Mouse (Mus musculus): ENCODE measurements around the gene Gpr180.
A peak's percentile ranks its signal among the peaks of the same experiment; 100 is the strongest.
"Not testable (repeated sequence)": the region's sequence is repeated elsewhere in the genome, so short reads cannot be mapped to it uniquely, and the experiment has no call there.

Gpr180 gene

DNA sequence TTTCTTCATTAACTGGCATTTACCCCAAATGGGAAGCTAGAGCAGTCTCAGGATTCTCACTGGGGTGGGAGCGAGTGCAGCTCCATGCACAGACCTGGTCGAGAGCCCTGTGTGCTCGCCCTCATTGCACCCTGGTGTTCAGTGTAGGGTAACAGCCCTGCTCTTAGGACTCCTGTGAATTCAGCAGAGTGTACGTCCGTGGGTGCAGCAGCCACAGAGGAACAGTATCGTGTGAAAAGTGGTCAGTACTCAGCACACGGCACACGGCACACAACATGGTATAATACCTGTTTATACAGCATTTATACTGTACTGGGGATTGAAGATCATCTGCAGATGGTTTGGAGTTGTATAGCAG lies 15.3 kb downstream of the Gpr180 start:
- DNase-seq (ENCODE audit: low spot score): no peak

DNA sequence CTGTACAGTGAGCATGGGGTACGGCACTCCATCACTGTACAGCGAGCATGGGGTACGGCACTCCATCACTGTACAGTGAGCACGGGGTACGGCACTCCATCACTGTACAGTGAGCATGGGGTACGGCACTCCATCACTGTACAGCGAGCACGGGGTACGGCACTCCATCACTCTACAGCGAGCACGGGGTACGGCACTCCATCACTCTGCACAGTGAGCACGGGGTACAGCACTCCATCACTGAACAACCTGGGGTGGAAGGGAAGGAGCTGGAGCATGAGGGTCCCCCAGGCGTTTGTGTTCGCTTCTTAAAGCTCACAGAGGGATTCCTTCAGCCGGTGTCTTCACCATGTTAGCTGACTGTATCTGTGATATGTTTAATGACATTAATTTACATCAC lies 19.1 kb downstream of the Gpr180 start:
- not testable (repeated sequence) for DNase-seq (ENCODE audit: low spot score)

DNA sequence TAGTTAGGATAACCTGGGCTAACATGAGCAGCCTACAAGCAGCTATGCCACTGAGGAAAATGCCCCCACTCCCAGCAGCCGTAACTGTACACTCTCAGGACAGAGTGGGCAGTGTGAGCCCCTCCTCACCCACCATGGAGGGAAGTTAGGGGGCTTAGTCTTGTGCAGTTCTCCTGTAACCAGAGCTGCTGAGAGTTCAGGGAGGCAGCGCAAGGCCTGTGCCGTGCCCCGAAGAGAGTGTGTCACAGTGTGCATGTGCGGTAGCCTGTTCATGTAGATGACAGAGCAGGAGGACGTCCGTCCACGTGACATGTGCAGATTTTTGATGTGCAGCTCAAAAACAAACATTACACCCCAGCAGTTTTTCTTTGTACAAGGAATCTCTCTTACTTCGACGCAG lies 19.8 kb downstream of the Gpr180 start:
- no peak for DNase-seq (ENCODE audit: low spot score)

DNA sequence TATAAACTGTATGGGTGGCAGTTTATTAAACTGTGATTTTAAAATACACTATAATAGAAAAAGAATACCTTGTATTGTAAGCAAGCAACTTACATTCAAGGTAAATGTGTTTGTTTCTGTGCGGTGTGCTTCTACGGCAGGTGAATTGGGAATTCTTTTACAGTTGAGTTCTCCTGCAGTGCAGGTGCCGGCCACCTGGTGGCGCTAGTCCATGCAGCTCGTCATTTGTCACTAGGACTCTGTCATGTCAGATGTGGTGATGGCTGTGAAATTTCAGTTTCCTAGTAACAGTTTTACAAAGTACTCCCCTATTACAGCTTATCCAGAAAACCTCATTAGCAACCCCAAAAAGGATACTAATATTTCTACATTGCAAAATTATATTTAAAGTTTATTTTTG lies 20.2 kb downstream of the Gpr180 start:
- peak; percentile 47 for DNase-seq (ENCODE audit: low spot score)

DNA sequence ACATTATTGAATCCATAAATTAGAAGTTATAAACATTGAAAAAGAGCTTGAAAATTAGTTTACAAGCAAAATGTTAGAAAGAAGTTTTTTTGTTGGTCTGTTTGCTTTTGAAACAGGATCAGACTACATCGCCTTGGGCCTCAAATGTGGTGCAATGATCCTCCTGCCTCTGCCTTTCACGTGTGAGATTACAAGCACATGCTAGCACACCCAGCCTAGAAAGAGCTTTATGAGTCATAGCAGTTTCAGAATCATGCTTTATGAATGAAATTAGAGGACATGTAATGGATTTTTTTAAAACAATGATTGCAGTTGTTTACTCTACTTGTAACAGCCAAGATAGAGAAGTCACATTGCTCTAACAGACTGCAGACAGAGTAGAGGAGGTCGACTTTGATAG lies 24.8 kb downstream of the Gpr180 start:
- no peak for DNase-seq (ENCODE audit: low spot score)

DNA sequence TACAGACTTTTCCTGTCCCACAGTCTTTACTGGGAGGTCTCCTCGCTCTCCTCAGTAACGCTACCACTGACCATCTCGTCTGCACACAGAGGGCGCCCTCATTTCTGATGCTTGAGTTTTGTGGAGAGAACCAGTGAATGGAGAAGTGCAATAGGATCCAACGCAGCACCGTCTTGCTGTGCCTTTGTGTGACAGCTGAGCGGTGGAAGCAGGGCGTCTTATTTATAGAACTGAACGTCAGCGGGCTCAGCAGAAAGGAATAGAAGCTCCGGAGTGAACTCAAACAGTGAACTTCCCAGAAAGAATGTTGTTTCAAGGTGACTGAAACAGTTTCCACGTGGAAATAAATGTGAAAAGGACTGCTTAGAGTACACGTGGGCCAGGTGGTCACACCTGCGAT lies 25.7 kb downstream of the Gpr180 start:
- DNase-seq (ENCODE audit: low spot score): no peak

DNA sequence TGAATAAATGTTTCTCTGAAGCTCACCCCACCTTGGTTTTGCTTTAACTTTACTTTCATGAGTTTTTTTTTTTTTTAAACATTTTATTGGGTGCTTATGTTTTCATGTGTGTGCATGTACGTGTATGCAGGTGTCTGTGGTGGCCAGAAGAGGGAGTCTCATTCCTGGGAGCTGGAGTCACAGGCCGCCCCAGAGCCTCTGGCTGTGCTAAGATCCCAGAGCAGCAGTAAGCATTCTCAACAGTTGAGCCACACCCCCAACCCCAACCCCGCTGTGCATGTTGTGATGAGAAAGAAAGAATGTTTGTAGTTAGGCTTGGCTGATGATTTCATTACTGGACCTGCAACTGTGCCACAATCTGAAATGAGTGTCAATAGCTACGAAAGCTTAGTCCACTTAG lies 31.8 kb downstream of the Gpr180 start:
- no peak for DNase-seq (ENCODE audit: low spot score)

DNA sequence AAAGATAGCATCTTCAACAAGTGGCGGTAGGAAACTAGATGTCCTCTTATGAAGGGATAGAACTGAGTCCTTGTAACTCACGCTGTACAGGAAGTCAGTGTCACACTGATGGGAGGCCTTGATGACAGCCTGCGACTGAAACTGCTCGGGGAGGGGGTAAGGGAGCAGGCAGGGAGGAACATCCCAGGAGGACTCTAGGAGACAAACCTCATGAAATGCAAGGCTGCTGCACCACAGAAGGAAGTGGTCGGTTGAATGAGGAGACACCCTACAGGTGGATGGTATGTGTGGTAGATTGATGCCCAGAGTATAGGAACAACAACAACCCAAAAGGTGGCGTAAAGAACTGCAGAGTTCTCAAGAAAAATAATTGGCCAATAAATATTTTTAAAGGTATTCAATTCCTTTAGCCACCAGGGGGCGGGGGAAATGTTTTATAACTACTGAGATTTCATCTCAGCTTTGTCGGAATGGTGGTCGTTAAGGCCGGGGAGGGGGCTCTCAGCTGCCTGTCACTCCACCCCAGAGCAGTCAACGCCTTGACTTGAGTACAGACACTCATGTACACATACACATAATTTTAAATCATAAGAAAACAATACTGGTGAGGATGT lies 36.7 kb downstream of the Gpr180 start:
- no peak for DNase-seq (ENCODE audit: low spot score)

DNA sequence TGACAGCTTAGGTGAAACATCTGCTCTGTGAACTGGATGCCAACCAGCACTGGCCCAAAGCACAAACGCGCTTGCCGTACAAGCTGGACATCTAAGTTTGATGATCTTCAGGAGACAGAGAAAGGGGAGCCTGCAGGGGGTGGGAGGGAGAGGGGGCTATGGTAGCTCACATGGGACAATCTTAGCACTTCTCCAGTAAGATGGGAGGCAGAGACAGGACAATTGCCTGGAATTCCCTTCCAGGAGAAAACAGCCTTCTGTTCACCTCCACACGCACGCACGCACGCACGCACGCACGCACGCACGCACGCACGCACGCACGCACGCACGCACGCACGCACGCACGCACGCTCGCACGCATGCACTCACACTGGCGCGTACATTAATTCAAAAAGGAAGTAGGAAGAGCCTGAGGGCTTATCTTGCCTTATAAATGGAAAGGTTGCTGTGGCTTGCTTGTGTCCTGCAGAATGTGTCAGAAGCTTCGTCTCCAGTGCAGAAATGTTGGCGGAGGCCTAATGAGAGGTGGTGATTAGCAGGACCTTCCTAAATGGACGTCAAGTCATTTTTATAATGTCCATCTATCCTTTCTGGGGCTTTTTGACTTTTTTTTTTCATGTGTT lies 38.2 kb downstream of the Gpr180 start:
- DNase-seq (ENCODE audit: low spot score): no peak

DNA sequence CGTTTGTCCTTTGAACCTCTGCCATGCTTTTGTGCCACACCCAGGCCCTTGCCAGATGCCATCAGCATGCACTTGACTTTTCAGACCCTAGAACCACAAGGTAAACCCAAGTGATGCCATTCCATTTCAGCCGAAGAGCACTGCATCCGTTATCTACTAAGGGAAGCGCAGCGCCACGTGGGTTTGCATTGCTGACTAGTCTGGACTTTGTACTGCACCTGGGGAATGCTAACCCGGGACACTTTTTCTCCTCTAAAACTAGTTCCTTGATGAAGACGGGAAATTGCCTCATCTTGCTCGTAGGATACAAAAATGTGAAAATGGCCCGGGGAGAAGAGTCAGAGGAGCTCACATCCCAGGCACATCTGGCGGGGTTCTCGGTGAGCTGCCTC lies 38.7 kb downstream of the Gpr180 start:
- no peak for DNase-seq (ENCODE audit: low spot score)

DNA sequence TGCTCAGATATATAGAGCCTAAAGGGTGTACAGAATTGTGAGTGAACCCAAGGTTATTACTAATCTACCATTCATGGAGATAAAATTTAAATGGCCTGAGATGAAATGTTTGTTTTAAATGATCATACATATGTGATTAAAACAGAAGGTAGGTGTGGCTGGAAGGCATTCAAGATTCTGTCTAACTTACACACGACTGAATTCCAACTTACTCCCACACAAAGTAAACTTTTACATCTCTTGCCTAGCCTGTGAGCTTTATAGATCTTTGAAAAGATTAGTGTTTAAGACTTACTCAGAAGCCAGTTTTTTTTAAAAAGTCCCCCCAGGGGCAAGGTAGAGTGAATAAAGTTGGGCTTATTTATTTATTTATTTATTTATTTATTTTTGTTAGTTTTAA lies 42.3 kb downstream of the Gpr180 start:
- no peak for DNase-seq (ENCODE audit: low spot score)

DNA sequence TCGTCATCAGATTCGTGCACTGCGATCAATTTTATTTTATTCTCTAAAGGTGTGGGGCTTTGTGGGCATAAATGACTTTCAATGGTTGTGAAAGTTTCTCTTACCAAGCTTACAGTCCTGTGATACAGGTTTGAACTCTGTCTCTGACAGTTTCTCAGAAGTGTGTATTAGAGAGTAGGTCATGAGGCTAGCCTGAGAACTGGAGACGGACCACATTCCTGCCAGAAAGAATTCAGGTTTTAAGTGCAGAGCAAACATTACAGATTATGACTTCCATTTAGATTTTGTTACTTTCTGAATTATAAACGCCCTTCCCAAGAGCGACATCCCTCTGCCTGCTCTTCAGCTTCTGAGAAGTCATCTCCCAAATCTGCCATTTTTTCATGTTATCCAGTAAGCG lies 42.7 kb downstream of the Gpr180 start:
- DNase-seq (ENCODE audit: low spot score): no peak

DNA sequence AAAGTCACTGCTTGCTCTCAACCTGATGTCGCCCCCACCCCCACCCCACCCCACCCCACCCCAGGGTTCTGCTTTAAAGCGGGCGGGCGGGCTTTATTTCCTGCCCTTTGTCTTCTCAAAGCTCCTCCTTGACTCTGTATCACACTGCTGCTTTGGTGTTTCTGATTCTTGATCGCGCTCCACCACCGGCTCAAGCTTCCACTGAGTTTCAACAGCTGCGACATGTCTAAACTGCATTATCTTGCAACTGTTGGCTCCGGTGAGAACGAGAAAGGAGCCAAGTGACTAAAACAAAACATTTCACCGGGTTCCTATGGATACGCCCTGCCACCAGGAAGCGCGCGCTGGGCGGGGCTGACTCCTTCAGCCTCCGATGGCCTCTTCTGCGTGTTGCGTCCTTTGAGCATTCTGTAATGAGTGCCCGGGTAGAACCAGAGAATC lies 43.2 kb downstream of the Gpr180 start:
- peak; percentile 11 for DNase-seq (ENCODE audit: low spot score)

DNA sequence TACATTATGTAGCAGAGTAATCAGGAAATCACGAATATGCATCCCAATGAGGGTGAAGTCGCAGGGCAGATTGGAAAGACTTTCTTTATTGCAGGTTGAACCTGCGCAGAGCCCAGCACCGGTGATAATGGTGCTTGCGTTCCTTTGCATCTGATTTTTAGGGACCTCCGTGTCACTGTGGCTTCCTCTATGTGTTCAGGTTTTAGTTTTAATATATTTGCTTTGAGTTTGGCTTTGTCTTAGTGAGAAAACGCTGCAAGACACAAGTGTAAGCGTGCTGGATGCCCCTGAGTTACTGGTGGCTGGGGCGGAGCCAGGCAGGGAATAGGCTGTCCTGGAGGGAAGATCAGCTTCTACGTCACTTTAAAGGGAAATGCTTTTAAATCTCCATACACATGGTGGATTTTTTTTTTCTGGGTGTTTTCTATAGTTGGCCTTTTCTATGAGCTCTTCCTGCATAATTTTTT lies 43.8 kb downstream of the Gpr180 start:
- DNase-seq (ENCODE audit: low spot score): peak; percentile 12

DNA sequence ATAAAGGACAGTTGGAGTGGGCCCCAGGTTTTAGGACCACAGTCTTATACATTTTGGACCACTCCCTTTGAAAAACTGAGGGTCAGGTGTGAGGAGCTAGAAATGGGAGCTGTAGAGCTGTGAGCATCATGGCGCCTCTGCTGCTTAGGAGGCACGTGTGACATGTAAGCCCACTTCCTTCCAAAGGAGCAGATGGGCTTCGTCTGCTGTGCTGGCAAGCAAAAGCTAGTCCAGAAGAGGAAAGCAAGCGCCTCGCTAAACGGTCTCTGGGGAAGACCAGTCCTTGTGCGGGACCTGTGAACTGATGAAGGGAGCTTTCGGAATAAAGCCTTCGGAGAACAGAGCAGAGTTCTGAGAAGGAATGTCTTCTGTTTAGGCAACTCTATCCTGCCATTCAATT lies 54.5 kb downstream of the Gpr180 start:
- no peak for DNase-seq (ENCODE audit: low spot score)

DNA sequence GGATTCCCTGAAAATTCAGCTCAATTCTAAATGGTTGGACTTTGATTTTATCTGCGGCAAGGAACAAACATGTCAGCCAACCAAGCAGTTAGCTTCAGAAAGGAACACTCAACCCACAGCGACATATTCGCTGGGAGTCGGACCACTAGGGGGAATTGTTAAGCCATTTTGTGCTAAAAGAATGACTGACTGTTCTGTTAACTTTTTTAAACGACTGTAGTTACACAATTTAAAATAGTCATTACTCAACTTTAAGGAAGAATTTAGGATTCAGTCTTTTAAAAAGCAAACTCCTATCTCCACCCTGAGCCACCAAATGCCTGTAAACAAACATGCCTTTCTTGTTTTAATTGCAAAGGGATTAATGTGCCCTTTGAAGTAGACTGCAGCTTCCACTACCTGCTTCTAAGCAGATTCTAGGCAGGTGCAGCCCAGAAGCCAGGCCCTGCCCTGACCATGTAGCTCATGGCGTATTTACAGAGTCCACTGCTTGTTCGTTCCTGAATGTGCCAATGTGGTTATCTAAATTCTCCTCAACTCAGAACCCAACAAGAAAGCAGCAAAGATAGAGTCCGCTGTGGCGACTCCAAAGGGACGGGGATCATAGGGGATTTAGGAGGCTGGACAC lies 56.2 kb downstream of the Gpr180 start:
- DNase-seq (ENCODE audit: low spot score): no peak

DNA sequence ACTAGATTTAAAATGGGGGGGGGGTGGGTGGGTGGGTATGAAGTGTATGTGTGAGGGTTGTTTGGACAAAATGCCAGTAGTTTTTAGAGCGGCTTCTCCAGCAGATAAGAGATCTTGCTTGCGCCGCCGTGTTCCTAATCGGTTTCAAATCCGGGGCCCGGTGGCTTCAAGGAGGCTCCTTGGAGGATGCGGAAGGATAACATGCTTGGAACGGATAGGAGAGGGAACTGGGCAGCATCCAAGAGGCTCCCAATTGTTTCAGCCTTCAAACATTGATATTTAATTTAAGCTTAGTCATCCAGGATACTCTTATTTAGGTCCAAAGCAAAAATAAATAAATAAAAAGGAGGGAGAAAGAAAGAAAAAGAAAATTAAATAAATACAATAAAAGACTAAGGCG lies 56.7 kb downstream of the Gpr180 start:
- no peak for DNase-seq (ENCODE audit: low spot score)

DNA sequence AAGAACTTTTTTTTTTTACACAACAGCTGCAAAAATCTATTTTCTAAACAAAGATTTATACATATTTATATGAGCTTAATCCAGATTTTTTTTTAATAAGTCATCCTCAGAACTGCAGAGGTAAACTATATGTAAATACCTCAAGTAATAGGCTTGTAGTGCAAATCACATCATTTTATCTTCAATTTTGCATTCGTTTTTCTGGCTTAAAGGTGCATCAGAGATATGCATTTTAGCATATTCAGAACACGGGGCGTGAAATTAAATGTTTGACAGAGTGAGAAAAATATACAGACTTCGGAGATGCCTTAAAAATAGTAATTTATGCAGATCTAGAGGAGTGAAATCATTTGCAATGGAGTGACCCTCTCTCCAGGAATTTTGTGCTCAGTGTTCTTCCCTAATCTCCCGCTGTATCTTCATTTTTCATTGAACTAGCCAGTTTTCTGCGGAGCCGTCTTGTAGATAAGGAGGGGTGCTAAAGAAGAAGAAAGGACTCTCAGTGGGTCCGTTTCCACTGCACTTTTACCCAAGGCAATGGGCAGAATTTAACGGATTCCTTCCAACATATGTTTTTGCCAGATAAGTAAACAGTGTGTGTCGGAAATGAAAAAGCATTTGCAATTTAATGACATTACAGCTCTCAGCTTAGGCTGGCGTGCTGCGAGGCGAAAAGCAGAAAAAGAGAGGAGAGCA lies 57.4 kb downstream of the Gpr180 start:
- DNase-seq (ENCODE audit: low spot score): no peak

DNA sequence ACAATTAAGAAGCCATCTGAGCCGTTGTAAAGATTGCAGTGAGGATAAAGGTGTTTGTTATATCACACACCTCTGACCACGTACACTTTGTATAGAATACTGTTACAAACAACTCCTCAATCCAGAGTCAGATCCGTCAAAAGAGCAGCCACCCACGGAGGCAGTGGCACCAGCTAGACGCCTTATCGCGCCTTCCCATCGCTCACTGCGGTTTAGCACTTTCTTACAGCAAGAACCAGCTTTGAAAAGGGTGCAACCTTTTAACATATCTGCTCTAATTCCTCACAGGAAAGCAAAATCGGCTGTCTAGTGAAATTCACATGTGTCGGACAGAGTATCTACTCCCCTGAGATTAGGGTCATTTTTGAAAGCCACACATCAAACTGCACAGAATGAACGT lies 60.1 kb downstream of the Gpr180 start:
- no peak for DNase-seq (ENCODE audit: low spot score)

DNA sequence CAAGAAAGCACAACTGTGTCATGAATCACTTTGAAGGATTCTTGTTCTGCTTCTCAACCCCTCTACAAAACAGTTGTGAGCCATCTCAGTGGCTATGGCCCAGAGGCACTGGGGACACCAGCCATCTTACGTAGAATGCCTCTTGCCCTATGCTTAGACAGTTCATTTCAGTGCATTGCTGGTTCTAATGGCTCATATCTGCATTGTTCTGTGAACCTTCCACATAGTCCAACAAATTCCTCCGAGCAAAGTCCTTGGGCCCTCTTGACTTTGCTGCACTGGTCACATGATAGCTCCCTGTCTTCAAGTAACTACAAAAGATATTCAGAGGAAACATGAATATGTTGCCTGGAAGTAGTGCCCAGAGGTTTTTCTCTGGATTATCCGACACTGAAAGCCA lies 63.8 kb downstream of the Gpr180 start:
- DNase-seq (ENCODE audit: low spot score): no peak

DNA sequence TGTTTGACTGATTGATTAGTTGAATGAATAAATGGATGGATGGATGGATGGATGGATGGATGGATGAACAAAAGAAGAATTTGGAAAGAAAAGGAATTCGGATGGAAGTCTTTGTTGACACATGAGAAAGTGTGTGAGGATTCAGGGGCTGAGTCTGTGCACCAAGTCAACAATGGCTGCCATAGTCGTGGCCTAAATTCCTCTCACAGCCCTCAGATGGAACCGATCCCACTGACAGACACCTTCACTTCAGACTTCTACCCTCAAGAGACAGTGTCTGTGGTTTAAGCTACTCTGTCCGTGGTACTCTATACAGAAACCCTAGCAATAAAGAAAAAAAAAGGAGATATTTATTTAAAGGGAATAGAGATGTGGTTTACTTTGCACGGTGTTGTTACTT lies 65.0 kb downstream of the Gpr180 start:
- DNase-seq (ENCODE audit: low spot score): no peak

DNA sequence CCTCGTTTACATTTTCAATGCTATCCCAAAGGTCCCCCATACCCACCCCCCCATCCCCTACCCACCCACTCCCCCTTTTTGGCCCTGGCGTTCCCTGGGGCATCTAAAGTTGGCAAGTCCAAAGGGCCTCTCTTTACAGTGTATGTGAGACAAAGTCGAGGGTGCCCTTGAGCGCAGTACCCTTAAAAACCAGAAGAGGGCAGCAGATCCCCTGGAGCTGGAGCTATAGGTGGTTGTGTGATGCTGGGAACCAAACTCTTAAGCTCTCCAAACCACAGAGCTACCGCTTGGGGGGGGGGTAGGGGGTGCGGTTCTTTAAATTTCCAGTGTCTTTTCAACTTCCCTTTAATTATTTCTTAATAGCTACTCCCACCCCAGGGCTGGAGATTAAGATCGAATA lies 66.1 kb downstream of the Gpr180 start:
- DNase-seq (ENCODE audit: low spot score): no peak

DNA sequence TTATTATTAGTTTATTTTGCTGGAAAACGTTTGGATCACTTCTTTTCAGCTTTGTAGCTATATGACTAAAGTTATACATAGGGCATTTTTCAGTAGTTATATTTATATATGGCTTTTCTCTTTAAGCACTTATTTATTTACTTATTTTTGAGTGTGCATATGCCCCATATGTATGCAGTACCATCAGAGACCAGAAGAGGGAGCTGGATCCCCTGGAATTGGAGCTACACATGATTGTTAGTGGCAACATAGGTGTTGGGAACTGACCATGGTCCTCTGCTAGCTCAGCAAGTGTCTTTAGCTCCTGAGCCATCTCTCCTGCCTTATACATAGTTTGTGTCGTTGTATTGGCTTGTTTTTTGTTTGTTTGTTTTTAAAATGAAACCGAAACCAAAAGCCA lies 70.4 kb downstream of the Gpr180 start:
- no peak for DNase-seq (ENCODE audit: low spot score)
